Mouse (Mus musculus) neural tube, embryonic 13.5 days (tissue): ENCODE data around the gene Plcb4. TPM values are rescaled to one million over a fixed set of nuclear protein-coding genes. Genes with fewer than 3 reads are reported as not detected.

Experiments
- ATAC-seq: fragments of 200-750 bp; cut with Nextera tagmentation; 2 replicates; pipeline ENCODE4 v1.8.0; 2017; ENCODE audit warnings: low read depth, mild to moderate bottlenecking, moderate TSS enrichment, moderate library complexity
- H3K27ac ChIP-seq: fragments of 300-500 bp; sonication (generic); replicated peaks from 2 replicates; pipeline ENCODE4 v1.5.1; 2015; ENCODE audit warnings: moderate library complexity, mild to moderate bottlenecking, inconsistent platforms
- H3K27me3 ChIP-seq: fragments of 300-500 bp; sonication (generic); 2 replicates; pipeline ENCODE4 v1.6.1; 2015; ENCODE audit warnings: mild to moderate bottlenecking, inconsistent platforms
- H3K36me3 ChIP-seq: fragments of 300-500 bp; sonication (generic); 2 replicates; pipeline ENCODE4 v1.6.1; 2015; ENCODE audit warnings: mild to moderate bottlenecking, inconsistent platforms
- H3K4me1 ChIP-seq: fragments of 300-500 bp; sonication (generic); replicated peaks from 2 replicates; pipeline ENCODE4 v1.6.1; 2015; ENCODE audit warnings: inconsistent platforms
- H3K4me2 ChIP-seq: fragments of 300-500 bp; sonication (generic); 2 replicates; pipeline ENCODE4 v1.6.1; 2015; ENCODE audit warnings: inconsistent platforms, mild to moderate bottlenecking, moderate library complexity
- H3K4me3 ChIP-seq: fragments of 300-500 bp; sonication (generic); 2 replicates; pipeline ENCODE4 v1.5.1; 2015; ENCODE audit warnings: mild to moderate bottlenecking, inconsistent platforms
- H3K9ac ChIP-seq: fragments of 300-500 bp; sonication (generic); 2 replicates; pipeline ENCODE4 v1.6.1; 2015; ENCODE audit warnings: moderate library complexity, mild to moderate bottlenecking, inconsistent platforms
- H3K9me3 ChIP-seq: fragments of 300-500 bp; sonication (generic); 2 replicates; pipeline ENCODE4 v1.6.1; 2016; ENCODE audit warnings: inconsistent platforms
- WGBS: fragments of 180-500 bp; shearing (Covaris S2); methylation state at CpG from one replicate; pipeline ENCODE4 v1.1.7; 2015; 5-methylcytosine and 5-hydroxymethylcytosine counted together
- polyA plus RNA-seq: library from polyadenylated mRNA; unstranded; fragments of >200 nt; fragmentation: Nextera tagmentation; extraction: Ambion mirVana; gene quantifications from 2 replicates; pipeline ENCODE4 v1.2.1, GENCODE M21; 2015

Gene Plcb4
- polyA plus RNA-seq, 1 experiment from 2014 or later, result 38.2 TPM

GRCm38 (mm10) chr2:135854059-135854458 lies 195.2 kb downstream of the Plcb4 start:
- no peak overlapping the region for H3K4me3 ChIP-seq
- no peaks in the 10 kb centered on the region for H3K36me3 ChIP-seq
- WGBS, result 93% methylated on average over 2 of the region's 2 CpGs
- no peak for ATAC-seq
- H3K9me3 ChIP-seq, result no peaks in the 10 kb centered on the region
- peaks cover 10% of the 10 kb centered on the region; the same call in 1 of the 2 replicates for H3K4me1 ChIP-seq
- no peak overlapping the region for H3K4me2 ChIP-seq
- no peak overlapping the region for H3K9ac ChIP-seq
- no peaks in the 10 kb centered on the region for H3K27me3 ChIP-seq
- H3K27ac ChIP-seq, result no peak overlapping the region

- H3K9ac ChIP-seq, result no peak overlapping the region
- no peak overlapping the region for H3K4me3 ChIP-seq
- H3K9me3 ChIP-seq, result no peaks in the 10 kb centered on the region
- 37% methylated on average over 6 of the region's 6 CpGs for WGBS
- H3K4me2 ChIP-seq, result no peak overlapping the region
- no peaks in the 10 kb centered on the region for H3K36me3 ChIP-seq
- peaks cover 10% of the 10 kb centered on the region; the same call in 1 of the 2 replicates for H3K4me1 ChIP-seq
- no peaks in the 10 kb centered on the region for H3K27me3 ChIP-seq
- H3K27ac ChIP-seq, result no peak overlapping the region
- no peak for ATAC-seq
Observed at GRCm38 (mm10) chr2:135855890-135856490, 197.2 kb downstream of the Plcb4 start.

GRCm38 (mm10) chr2:135856826-135857225 lies 198.0 kb downstream of the Plcb4 start:
- Histone ChIP-seq H3K9me3 (no peaks in the 10 kb centered on the region), H3K4me1 (peaks cover 10% of the 10 kb centered on the region; the same call in 1 of the 2 replicates), H3K27me3 (no peaks in the 10 kb centered on the region), H3K36me3 (no peaks in the 10 kb centered on the region), H3K4me3 (no peak overlapping the region), H3K27ac (no peak overlapping the region), H3K4me2 (no peak overlapping the region), H3K9ac (no peak overlapping the region)
- WGBS, result 94% methylated on average over 2 of the region's 2 CpGs
- no peak for ATAC-seq

DNA sequence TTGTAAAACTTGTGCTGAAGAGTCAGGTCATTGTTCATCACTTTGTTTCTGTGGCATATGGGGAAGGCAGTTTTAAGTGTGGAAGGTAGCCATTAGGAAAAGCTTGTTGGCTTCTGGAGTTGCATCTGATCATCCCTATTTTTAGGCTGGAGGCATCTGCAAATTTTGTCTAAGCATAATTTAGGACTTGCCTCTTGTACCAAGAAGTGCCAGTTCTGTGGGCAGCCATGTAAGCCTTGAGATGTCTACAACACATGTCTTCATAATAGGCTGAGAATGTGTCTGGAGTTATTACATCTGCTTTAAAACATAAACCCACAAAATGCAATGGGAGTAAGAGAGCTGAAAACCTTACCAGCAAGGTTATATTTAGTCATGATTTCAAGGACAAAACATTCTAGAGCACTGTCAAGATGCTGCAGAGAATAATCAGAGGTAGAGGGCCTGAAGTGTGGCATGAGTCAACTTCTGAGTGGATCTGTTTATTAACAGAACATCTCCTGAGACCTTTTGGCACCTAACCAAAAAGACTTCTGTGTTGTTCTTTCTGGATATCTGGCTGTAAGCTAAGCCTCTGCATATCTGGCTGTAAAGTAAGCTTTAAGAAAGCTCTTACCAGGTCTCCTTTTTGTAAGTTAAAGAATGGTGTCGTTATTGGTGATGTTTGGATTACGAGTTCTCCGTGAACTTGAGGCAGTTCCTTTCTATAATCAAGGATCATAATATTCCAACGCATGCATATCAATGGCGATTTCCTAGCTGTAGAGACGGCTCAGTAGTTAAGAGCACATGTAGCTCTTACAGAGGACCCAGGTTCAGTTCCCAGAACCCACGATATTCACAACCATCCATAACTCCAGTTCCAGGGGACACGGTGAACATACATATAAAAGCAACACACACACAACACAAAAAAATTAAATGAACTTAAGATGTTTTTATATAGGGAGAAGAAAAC lies 203.0 kb downstream of the Plcb4 start:
- Histone ChIP-seq H3K9me3 (no peaks in the 10 kb centered on the region), H3K4me2 (no peak overlapping the region), H3K27me3 (no peaks in the 10 kb centered on the region), H3K9ac (no peak overlapping the region), H3K27ac (no peak overlapping the region), H3K36me3 (no peaks in the 10 kb centered on the region), H3K4me1 (peaks cover 7% of the 10 kb centered on the region; the same call in 1 of the 2 replicates), H3K4me3 (no peak overlapping the region)
- no peak for ATAC-seq
- WGBS, result 92% methylated on average over 8 of the region's 8 CpGs

DNA sequence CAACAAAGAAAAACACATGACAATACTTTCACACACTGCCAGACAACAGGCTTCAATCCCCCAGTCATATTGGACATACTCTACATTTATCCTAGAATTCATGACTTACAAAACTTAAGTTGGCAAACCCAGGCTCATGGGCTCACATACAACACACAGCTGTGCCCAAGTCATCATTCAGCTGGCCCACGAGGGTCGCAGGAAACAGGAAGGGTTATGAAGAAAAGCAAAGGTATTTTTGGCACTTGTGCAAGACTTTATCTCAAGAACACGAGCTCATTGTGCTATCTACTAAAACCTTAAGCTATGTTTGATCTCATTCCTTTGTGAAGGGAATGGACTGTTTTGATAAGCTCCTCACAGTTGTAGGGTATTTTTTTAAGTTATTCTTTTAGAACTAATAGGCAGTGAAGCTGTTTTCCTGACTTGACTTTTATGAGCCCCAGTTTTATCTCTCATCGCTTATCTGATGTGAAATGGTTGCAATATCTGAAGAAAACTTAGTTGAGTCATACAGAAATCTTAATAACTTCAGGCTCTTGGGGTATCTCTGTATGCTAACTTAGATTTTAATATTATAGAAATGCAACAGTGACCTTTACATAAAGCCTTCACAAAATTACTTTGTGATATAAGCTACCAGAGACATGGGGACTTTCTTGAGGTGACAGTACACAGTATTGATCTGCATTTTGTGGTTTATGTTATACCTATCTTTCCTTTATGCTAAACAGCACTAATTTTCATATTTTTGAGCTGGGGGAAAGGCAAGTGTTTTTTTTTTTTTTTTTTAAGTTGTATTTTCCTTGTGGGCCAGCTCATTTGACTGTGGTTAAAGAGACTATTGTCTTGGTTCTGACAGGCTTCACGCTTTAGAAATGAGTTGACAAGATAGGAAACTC lies 203.9 kb downstream of the Plcb4 start:
- Histone ChIP-seq H3K4me2 (no peak overlapping the region), H3K4me1 (peaks cover 9% of the 10 kb centered on the region; the same call in 1 of the 2 replicates), H3K27me3 (no peaks in the 10 kb centered on the region), H3K36me3 (no peaks in the 10 kb centered on the region), H3K27ac (no peak overlapping the region), H3K4me3 (no peak overlapping the region), H3K9me3 (no peaks in the 10 kb centered on the region), H3K9ac (no peak overlapping the region)
- 79% methylated on average over 5 of the region's 5 CpGs for WGBS
- no peak for ATAC-seq

GRCm38 (mm10) chr2:135863391-135864076 lies 204.7 kb downstream of the Plcb4 start:
- Histone ChIP-seq H3K27ac (no peak overlapping the region), H3K4me3 (no peak overlapping the region), H3K4me1 (peaks cover 9% of the 10 kb centered on the region; the same call in 1 of the 2 replicates), H3K4me2 (no peak overlapping the region), H3K27me3 (no peaks in the 10 kb centered on the region), H3K36me3 (no peaks in the 10 kb centered on the region), H3K9ac (no peak overlapping the region), H3K9me3 (no peaks in the 10 kb centered on the region)
- no peak for ATAC-seq
- WGBS, result 78% methylated on average over 4 of the region's 4 CpGs

- no peak for ATAC-seq
- Histone ChIP-seq H3K36me3 (no peaks in the 10 kb centered on the region), H3K4me2 (no peak overlapping the region), H3K9me3 (no peaks in the 10 kb centered on the region), H3K9ac (no peak overlapping the region), H3K27ac (no peak overlapping the region), H3K27me3 (no peaks in the 10 kb centered on the region), H3K4me3 (no peak overlapping the region), H3K4me1 (peaks cover 9% of the 10 kb centered on the region; the same call in 1 of the 2 replicates)
- 50% methylated on average over 9 of the region's 9 CpGs for WGBS
Observed at GRCm38 (mm10) chr2:135866421-135866820, 207.6 kb downstream of the Plcb4 start.

- Histone ChIP-seq H3K9ac (no peak overlapping the region), H3K4me1 (peaks cover 9% of the 10 kb centered on the region; the same call in 1 of the 2 replicates), H3K27ac (no peak overlapping the region), H3K9me3 (no peaks in the 10 kb centered on the region), H3K4me2 (no peak overlapping the region), H3K4me3 (no peak overlapping the region), H3K27me3 (no peaks in the 10 kb centered on the region), H3K36me3 (no peaks in the 10 kb centered on the region)
- 68% methylated on average over 4 of the region's 4 CpGs for WGBS
- no peak for ATAC-seq
Observed at GRCm38 (mm10) chr2:135866838-135867237, 208.0 kb downstream of the Plcb4 start.

DNA sequence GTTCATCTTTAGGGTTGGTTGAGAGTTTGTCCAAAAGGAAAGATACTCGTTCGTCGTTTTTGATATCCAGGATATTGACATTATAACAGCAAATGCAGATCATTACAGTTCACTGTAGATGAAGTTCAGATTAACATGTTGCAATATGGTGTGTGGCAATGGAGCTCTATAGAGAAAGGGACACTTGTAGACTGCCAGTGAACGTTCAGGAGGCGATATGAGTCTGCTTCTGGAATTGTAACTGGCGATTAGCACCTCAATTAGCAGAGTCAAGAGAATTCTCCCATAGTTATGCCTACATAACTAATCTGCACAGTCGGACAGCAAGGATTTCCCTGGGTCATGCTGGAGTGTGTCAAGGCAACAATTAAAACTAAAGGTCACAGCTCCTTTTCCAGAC lies 210.8 kb downstream of the Plcb4 start:
- WGBS, result 90% methylated on average over 7 of the region's 7 CpGs
- ATAC-seq, result no peak

DNA sequence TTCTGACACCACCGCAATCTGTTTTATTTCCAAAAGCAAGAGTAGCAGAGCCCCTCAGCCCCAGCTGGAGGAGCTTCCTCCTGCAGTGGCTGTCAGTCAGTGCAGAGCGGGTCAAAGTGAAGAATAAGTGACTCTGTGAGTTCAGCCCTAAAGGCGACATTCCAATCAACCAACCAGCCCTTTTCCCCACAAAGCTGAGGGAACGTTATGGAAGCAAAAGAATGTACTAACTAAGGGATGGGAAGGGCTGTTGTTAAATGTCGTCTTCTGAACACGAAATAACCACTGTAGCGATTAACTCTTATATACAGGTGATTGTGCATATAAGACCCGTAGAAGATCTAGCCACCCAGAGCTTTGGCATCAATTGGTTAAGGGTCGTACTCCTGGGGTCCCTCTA lies 214.3 kb downstream of the Plcb4 start:
- ATAC-seq, result no peak
- no peak overlapping the region for H3K27ac ChIP-seq
- no peaks in the 10 kb centered on the region for H3K36me3 ChIP-seq

More for the DNA sequence above, 210.8 kb downstream of the Plcb4 start:
- Histone ChIP-seq H3K4me1 (peaks cover 9% of the 10 kb centered on the region; the same call in 1 of the 2 replicates), H3K4me2 (no peak overlapping the region), H3K36me3 (no peaks in the 10 kb centered on the region), H3K4me3 (no peak overlapping the region), H3K27ac (no peak overlapping the region), H3K27me3 (no peaks in the 10 kb centered on the region), H3K9me3 (no peaks in the 10 kb centered on the region), H3K9ac (no peak overlapping the region)

GRCm38 (mm10) chr2:135873761-135874160 lies 214.9 kb downstream of the Plcb4 start:
- no peak for ATAC-seq
- no peaks in the 10 kb centered on the region for H3K27me3 ChIP-seq
- no peak overlapping the region for H3K4me2 ChIP-seq
- WGBS, result 80% methylated on average over 2 of the region's 2 CpGs
- H3K27ac ChIP-seq, result no peak overlapping the region
- no peak overlapping the region for H3K4me3 ChIP-seq
- H3K9ac ChIP-seq, result no peak overlapping the region
- H3K9me3 ChIP-seq, result no peaks in the 10 kb centered on the region
- H3K36me3 ChIP-seq, result no peaks in the 10 kb centered on the region
- H3K4me1 ChIP-seq, result no peaks in the 10 kb centered on the region

More for the DNA sequence above, 214.3 kb downstream of the Plcb4 start:
- Histone ChIP-seq H3K4me1 (no peaks in the 10 kb centered on the region), H3K9ac (no peak overlapping the region), H3K9me3 (no peaks in the 10 kb centered on the region), H3K4me2 (no peak overlapping the region), H3K4me3 (no peak overlapping the region), H3K27me3 (no peaks in the 10 kb centered on the region)
- 85% methylated on average over 9 of the region's 9 CpGs for WGBS
